Mouse (Mus musculus) liver, postnatal 0 days (tissue): ENCODE data around the gene Coro1c. TPM values are rescaled to one million over a fixed set of nuclear protein-coding genes. Genes with fewer than 3 reads are reported as not detected.

ENCODE experiments used
- ATAC-seq: fragments of 200-750 bp; cut with Nextera tagmentation; 2 replicates; pipeline ENCODE4 v1.8.0; 2017; ENCODE audit warnings: mild to moderate bottlenecking, moderate library complexity
- DNase-seq: peaks from one replicate; pipeline ENCODE4 v3.0.0-alpha.2; 2016
- H3K27ac ChIP-seq: fragments of 300-500 bp; sonication (generic); 2 replicates; pipeline ENCODE4 v1.5.1; 2014; ENCODE audit warnings: antibody characterized with exemption, moderate library complexity, mild to moderate bottlenecking, low read depth
- H3K27me3 ChIP-seq: fragments of 300-500 bp; sonication (generic); 2 replicates; pipeline ENCODE4 v1.6.1; 2014; ENCODE audit warnings: low read length, control low read depth, mixed read lengths; ENCODE audit not compliant: insufficient read depth
- H3K36me3 ChIP-seq: fragments of 300-500 bp; sonication (generic); replicated peaks from 2 replicates; pipeline ENCODE4 v1.6.1; 2014; ENCODE audit warnings: mild to moderate bottlenecking, control low read depth, low read length, moderate library complexity, mixed read lengths; ENCODE audit not compliant: insufficient read depth
- H3K4me1 ChIP-seq: fragments of 300-500 bp; sonication (generic); 2 replicates; pipeline ENCODE4 v1.6.1; 2014; ENCODE audit warnings: antibody characterized with exemption, mild to moderate bottlenecking, control low read depth; ENCODE audit not compliant: insufficient read depth
- H3K4me2 ChIP-seq: fragments of 300-500 bp; sonication (generic); 2 replicates; pipeline ENCODE4 v1.6.1; 2014; ENCODE audit warnings: low read depth, mild to moderate bottlenecking, low read length, moderate library complexity, mixed read lengths
- H3K4me3 ChIP-seq: fragments of 300-500 bp; sonication (generic); 2 replicates; pipeline ENCODE4 v1.5.1; 2014; ENCODE audit warnings: low read depth, low read length
- H3K9ac ChIP-seq: fragments of 300-500 bp; sonication (generic); replicated peaks from 2 replicates; pipeline ENCODE4 v1.6.1; 2014; ENCODE audit warnings: mild to moderate bottlenecking, moderate library complexity
- H3K9me3 ChIP-seq: fragments of 300-500 bp; sonication (generic); 2 replicates; pipeline ENCODE4 v1.6.1; 2016; ENCODE audit warnings: mild to moderate bottlenecking, control low read depth, low read length, mixed read lengths
- CTCF ChIP-seq: sonication (generic); IDR thresholded peaks from 2 replicates; pipeline ENCODE4 v1.5.1; 2016; ENCODE audit warnings: antibody characterized with exemption, low read depth
- EP300 ChIP-seq: IDR thresholded peaks from 2 replicates; pipeline ENCODE4 v1.6.1; 2016; ENCODE audit warnings: antibody characterized with exemption, low read depth, mild to moderate bottlenecking
- WGBS: fragments of 180-500 bp; shearing (Covaris S2); extraction: QIAGEN DNeasy Blood & Tissue Kit; methylation state at CpG from one replicate; pipeline ENCODE4 v1.1.7; 2014; ENCODE audit not compliant: insufficient replicate concordance; 5-methylcytosine and 5-hydroxymethylcytosine counted together
- polyA plus RNA-seq: library from polyadenylated mRNA; unstranded; fragments of >200 nt; fragmentation: Nextera tagmentation; extraction: Ambion mirVana; gene quantifications from 2 replicates; pipeline ENCODE4 v1.2.1, GENCODE M21; 2015

Gene Coro1c
- polyA plus RNA-seq, 1 experiment from 2014 or later, result 27.6 TPM

- no peak overlapping the region for H3K4me3 ChIP-seq
- H3K27me3 ChIP-seq, result no peaks in the 10 kb centered on the region
- ATAC-seq, result no peak
- no peaks in the 10 kb centered on the region for H3K9me3 ChIP-seq
- no peak overlapping the region for H3K9ac ChIP-seq
- no peaks in the 10 kb centered on the region; the same call in 1 of the 2 replicates for H3K4me1 ChIP-seq
- H3K36me3 ChIP-seq, result peaks cover 12% of the 10 kb centered on the region
- TF ChIP-seq EP300 (no peak), CTCF (peak; percentile 76)
- H3K27ac ChIP-seq, result no peak overlapping the region
- H3K4me2 ChIP-seq, result no peak overlapping the region
- 91% methylated on average over 8 of the region's 8 CpGs for WGBS
- peak; percentile 61 for DNase-seq
Observed at GRCm38 (mm10) chr5:113861294-113861693, 47.3 kb downstream of the Coro1c start.

DNA sequence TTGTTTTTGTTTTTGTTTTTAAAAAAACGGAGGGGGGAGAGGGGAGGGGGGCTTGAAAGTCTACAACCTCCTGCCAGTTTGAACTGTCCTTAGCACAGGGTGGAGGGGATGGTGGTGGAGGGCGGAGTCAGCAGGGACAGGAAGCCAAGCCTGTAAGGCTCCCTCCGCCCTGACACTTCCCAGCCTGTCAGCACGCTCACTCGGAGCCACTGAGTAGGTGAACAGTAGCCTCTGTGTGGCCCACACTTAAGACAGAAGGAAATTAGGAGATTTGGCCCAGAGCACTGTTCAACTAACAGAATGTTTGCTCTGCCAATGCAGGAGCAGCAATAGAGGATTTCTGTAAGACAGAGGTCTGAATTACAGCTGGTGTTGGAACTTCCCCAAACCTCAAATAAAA, 49.6 kb downstream of the Coro1c start:
- H3K27ac ChIP-seq, result peak overlapping the region; percentile 57
- DNase-seq (no peak), ATAC-seq (no peak)
- peak overlapping the region; percentile 40 for H3K4me2 ChIP-seq
- H3K9ac ChIP-seq, result no peak overlapping the region
- no peaks in the 10 kb centered on the region; the same call in 1 of the 2 replicates for H3K4me1 ChIP-seq
- no peaks in the 10 kb centered on the region for H3K27me3 ChIP-seq
- TF ChIP-seq EP300, result no peak
- no peak for TF ChIP-seq CTCF
- WGBS, result 26% methylated on average over 5 of the region's 5 CpGs
- H3K36me3 ChIP-seq, result peaks cover 5% of the 10 kb centered on the region; the same call in 1 of the 2 replicates
- no peak overlapping the region for H3K4me3 ChIP-seq
- no peaks in the 10 kb centered on the region for H3K9me3 ChIP-seq

- no peaks in the 10 kb centered on the region for H3K9me3 ChIP-seq
- WGBS, result 80% methylated on average over 10 of the region's 10 CpGs
- ATAC-seq (no peak), DNase-seq (no peak)
- TF ChIP-seq CTCF, result no peak
- H3K4me2 ChIP-seq, result no peak overlapping the region
- H3K36me3 ChIP-seq, result peaks cover 5% of the 10 kb centered on the region; the same call in 1 of the 2 replicates
- H3K4me3 ChIP-seq, result no peak overlapping the region
- no peaks in the 10 kb centered on the region; the same call in 1 of the 2 replicates for H3K4me1 ChIP-seq
- no peaks in the 10 kb centered on the region for H3K27me3 ChIP-seq
- H3K27ac ChIP-seq, result no peak overlapping the region
- no peak overlapping the region for H3K9ac ChIP-seq
Observed at GRCm38 (mm10) chr5:113858550-113858949, 50.0 kb downstream of the Coro1c start.

- Histone ChIP-seq H3K4me2 (no peak overlapping the region), H3K4me3 (no peak overlapping the region), H3K4me1 (no peaks in the 10 kb centered on the region; the same call in 1 of the 2 replicates), H3K27ac (no peak overlapping the region), H3K36me3 (peaks cover 5% of the 10 kb centered on the region; the same call in 1 of the 2 replicates), H3K9ac (no peak overlapping the region), H3K27me3 (no peaks in the 10 kb centered on the region), H3K9me3 (no peaks in the 10 kb centered on the region)
- TF ChIP-seq EP300, result no peak
- no peak for TF ChIP-seq CTCF
- 66% methylated on average over 8 of the region's 8 CpGs for WGBS
- DNase-seq, result no peak
- no peak for ATAC-seq
Observed at GRCm38 (mm10) chr5:113857631-113858030, 50.9 kb downstream of the Coro1c start.

DNA sequence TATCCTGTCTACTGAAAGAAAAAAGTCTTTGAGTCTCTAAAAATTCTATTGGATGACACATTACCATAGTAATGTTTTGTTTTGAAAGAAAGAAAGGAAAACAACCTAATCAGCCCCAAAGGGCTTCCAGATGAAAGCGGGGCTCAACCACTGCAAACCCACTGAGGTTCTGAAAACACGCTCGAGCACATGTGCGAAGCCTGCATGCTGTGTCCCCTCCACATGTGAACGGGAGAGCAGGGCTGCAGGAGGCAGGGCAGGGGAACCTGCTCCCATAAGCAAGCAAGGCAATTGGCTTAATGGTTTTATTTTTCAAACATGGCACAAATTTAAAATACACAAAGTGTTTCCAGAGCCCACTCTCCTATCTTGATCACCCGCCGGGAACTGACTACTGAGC, 51.9 kb downstream of the Coro1c start:
- Histone ChIP-seq H3K4me1 (no peaks in the 10 kb centered on the region; the same call in 1 of the 2 replicates), H3K4me3 (no peak overlapping the region), H3K27ac (peak overlapping the region; percentile 22; the same call in 1 of the 2 replicates), H3K4me2 (no peak overlapping the region), H3K9me3 (no peaks in the 10 kb centered on the region), H3K9ac (no peak overlapping the region), H3K36me3 (peaks cover 8% of the 10 kb centered on the region), H3K27me3 (no peaks in the 10 kb centered on the region)
- DNase-seq, result no peak
- no peak for ATAC-seq
- WGBS, result 77% methylated on average over 7 of the region's 7 CpGs
- TF ChIP-seq CTCF (no peak), EP300 (no peak)

DNA sequence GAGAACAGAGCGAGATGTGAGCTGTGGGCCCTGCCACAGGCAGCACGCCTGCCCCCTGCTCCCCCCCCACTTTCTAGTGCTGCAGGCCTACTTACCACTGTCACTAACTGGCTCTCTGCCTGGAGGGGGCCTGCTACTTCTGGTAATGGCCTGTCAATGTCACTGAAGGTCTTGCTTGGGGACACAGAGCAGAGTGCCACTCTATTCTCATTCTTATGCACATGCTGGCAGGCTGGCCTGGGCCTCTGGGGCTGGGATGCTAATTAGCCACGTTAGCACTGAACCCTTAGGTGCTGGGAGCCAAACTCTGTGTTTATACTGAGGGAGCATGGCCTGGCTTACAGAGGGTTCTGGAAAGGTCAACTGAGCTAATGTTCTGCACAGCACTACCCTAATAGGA, 52.9 kb downstream of the Coro1c start:
- no peak overlapping the region for H3K4me3 ChIP-seq
- ATAC-seq (peak; percentile 27; the same call in 1 of the 2 replicates), DNase-seq (no peak)
- no peak for TF ChIP-seq EP300
- no peak for TF ChIP-seq CTCF
- H3K4me1 ChIP-seq, result no peaks in the 10 kb centered on the region; the same call in 1 of the 2 replicates
- no peaks in the 10 kb centered on the region for H3K27me3 ChIP-seq
- no peak overlapping the region for H3K4me2 ChIP-seq
- WGBS, result 75% methylated on average over 3 of the region's 3 CpGs
- no peak overlapping the region for H3K9ac ChIP-seq
- no peaks in the 10 kb centered on the region for H3K9me3 ChIP-seq
- peaks cover 13% of the 10 kb centered on the region for H3K36me3 ChIP-seq
- H3K27ac ChIP-seq, result no peak overlapping the region
